Mouse (Mus musculus) C2C12 (cell line): Measurements from ENCODE around the gene Fbrsl1.

Source experiments
- CEBPB ChIP-seq: IDR thresholded peaks from one replicate; pipeline ENCODE4 v1.6.1; 2011; ENCODE audit warnings: low read depth, mild to moderate bottlenecking, control low read depth, moderate library complexity
- CTCF ChIP-seq: IDR thresholded peaks from one replicate; pipeline ENCODE4 v1.5.1; 2011; ENCODE audit not compliant: control insufficient read depth, insufficient read depth, insufficient read length
- MAX ChIP-seq: IDR thresholded peaks from one replicate; pipeline ENCODE4 v1.6.1; 2011; ENCODE audit warnings: mild to moderate bottlenecking, control low read depth

DNA sequence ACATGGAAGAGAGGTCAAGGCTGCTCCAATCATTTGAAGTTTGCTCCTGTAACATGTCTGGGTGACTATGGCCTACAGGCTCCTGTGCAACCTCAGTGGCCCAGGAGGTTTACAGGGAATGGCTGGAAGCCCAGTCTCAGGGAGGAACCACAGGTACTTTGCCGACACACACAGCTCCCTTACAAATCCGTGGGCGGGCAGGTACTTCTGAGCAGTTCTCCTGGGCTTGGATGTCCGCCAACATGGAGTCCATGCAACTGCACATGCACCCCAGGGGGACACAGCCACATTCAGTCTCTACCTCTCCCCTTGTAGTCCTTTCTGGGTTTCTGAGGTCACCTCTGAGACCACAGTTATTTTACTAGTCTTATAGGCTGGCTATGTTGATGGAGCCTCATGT lies 28.1 kb downstream of the Fbrsl1 start:
- TF ChIP-seq CEBPB, result no peak
- TF ChIP-seq MAX, result no peak
- TF ChIP-seq CTCF, result no peak
